Mouse (Mus musculus) CH12.LX (cell line): ENCODE data around the gene Frmd8.

ENCODE experiments used
- CTCF ChIP-seq, 2 experiments: IDR thresholded peaks in 1 of 2; conservative IDR thresholded peaks in 1 of 2; 2 replicates each; pipeline ENCODE4 v1.5.1; 2011 to 2012; ENCODE audit warnings: low read depth in 2 of 2, low read length in 2 of 2, improper control_type of control experiment in 1 of 2, inconsistent platforms in 1 of 2, mild to moderate bottlenecking in 1 of 2, moderate library complexity in 1 of 2
- EP300 ChIP-seq: IDR thresholded peaks from 2 replicates; pipeline ENCODE4 v1.6.1; 2011; ENCODE audit warnings: low read length, improper control_type of control experiment
- HCFC1 ChIP-seq: IDR thresholded peaks from 2 replicates; pipeline ENCODE4 v1.6.1; 2012; ENCODE audit warnings: low read depth, mild to moderate bottlenecking, inconsistent platforms, low read length, improper control_type of control experiment
- KAT2A ChIP-seq: IDR thresholded peaks from 2 replicates; pipeline ENCODE4 v1.6.1; 2012; ENCODE audit warnings: low read length, improper control_type of control experiment, inconsistent platforms; ENCODE audit not compliant: insufficient replicate concordance
- MAFK ChIP-seq: IDR thresholded peaks from 2 replicates; pipeline ENCODE4 v1.6.1; 2011; ENCODE audit warnings: low read length, improper control_type of control experiment; ENCODE audit not compliant: insufficient replicate concordance
- MAZ ChIP-seq: IDR thresholded peaks from 2 replicates; pipeline ENCODE4 v1.6.1; 2012; ENCODE audit warnings: low read depth, mild to moderate bottlenecking, inconsistent platforms, low read length, improper control_type of control experiment, moderate library complexity
- MXI1 ChIP-seq: IDR thresholded peaks from 2 replicates; pipeline ENCODE4 v1.6.1; 2011; ENCODE audit warnings: mild to moderate bottlenecking, low read depth, low read length, improper control_type of control experiment
- POLR2A ChIP-seq: IDR thresholded peaks from 2 replicates; pipeline ENCODE4 v1.6.1; 2011; ENCODE audit warnings: low read depth, mild to moderate bottlenecking, improper control_type of control experiment, low read length
- POLR2AphosphoS2 ChIP-seq: IDR thresholded peaks from 2 replicates; pipeline ENCODE4 v1.6.1; 2011; ENCODE audit warnings: low read depth, low read length, improper control_type of control experiment
- TBP ChIP-seq: conservative IDR thresholded peaks from 2 replicates; pipeline ENCODE4 v1.6.1; 2011; ENCODE audit warnings: low read depth, low read length, improper control_type of control experiment
- ZC3H11A ChIP-seq: IDR thresholded peaks from 2 replicates; pipeline ENCODE4 v1.6.1; 2012; ENCODE audit warnings: low read depth, mild to moderate bottlenecking, inconsistent platforms, low read length, improper control_type of control experiment

- TF ChIP-seq MAFK (no peak), POLR2AphosphoS2 (no peak), EP300 (no peak), POLR2A (no peak), CTCF (conservative IDR thresholded peaks at IDR 0.05 in 1 of 2, IDR thresholded peaks at IDR 0.05 in 1 of 2; ENCODE audit: low read depth in 2 of 2, low read length in 2 of 2) (no peak), TBP (no peak), HCFC1 (no peak), KAT2A (no peak), MAZ (no peak), ZC3H11A (no peak), MXI1 (no peak)
Observed at GRCm38 (mm10) chr19:5879735-5880134, 4.7 kb upstream of the Frmd8 start.
